Mouse (Mus musculus) right cerebral cortex, adult 18-20 months (tissue): ENCODE data around the gene Gm2012.
"Not testable (repeated sequence)": the region's sequence is repeated elsewhere in the genome, so short reads cannot be mapped to it uniquely, and the experiment has no call there.

Source experiments
- DNase-seq: peaks from one replicate; pipeline ENCODE4 v3.0.0; 2022; ENCODE audit warnings: mixed read lengths

Gm2012 gene

DNA sequence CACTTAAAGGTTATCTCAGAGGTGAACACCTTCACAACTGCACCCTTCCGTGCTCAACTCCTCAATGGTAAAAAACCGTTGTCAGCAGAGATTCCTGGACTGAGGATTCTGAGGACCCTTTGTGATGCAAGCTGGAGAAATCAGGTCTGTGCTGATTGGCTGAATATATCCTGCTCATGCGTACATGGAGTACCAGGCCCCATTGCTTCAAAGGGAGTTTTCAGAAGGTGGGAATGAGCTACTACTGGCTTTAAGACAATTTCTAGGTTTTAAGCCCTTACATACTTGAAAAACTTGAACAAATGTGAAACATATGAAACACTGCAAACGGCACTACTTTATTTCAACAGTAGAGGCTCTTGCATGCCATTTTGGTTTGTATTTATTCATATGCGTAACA, at the start of gene Gm2012:
Gm2012 (minus strand) TSS at position 101 of the 400 bp plus-strand sequence.
- DNase-seq: not testable (repeated sequence)

DNA sequence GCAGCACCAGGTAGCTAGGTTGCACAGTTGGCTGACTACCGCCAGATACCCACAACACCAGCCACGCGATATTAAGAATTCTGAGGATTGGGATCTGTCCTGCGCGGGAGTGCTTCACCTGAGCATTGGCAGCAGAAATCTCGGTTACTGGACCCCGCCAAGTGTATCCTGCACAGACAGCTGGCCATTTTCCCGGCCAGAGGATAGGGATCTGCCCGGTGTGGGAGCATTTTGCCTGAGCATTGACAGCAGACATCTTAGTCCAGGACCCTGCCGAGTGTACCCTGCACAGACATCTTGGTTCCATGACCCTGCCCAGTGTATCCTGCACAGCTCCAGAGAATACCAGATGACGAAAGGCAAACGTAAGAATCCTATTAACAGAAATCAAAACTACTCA, 72.0 kb downstream of the Gm2012 start:
- DNase-seq: not testable (repeated sequence)
